Mouse (Mus musculus) forebrain, embryonic 16.5 days (tissue): Measurements from ENCODE around the gene Mrtfb. TPM values are rescaled to one million over a fixed set of nuclear protein-coding genes. Genes with fewer than 3 reads are reported as not detected.

Source experiments
- ATAC-seq: fragments of 200-750 bp; cut with Nextera tagmentation; 2 replicates; pipeline ENCODE4 v1.8.0; 2017; ENCODE audit warnings: mild to moderate bottlenecking, moderate library complexity
- H3K27ac ChIP-seq: fragments of 300-500 bp; sonication (generic); 2 replicates; pipeline ENCODE4 v1.5.1; 2014; ENCODE audit warnings: low read length, control low read depth
- H3K27me3 ChIP-seq: fragments of 300-500 bp; sonication (generic); replicated peaks from 2 replicates; pipeline ENCODE4 v1.6.1; 2014; ENCODE audit warnings: low read length; ENCODE audit not compliant: control insufficient read depth, insufficient read depth
- H3K36me3 ChIP-seq: fragments of 300-500 bp; sonication (generic); 2 replicates; pipeline ENCODE4 v1.6.1; 2014; ENCODE audit not compliant: control insufficient read depth, insufficient read depth
- H3K4me1 ChIP-seq: fragments of 300-500 bp; sonication (generic); replicated peaks from 2 replicates; pipeline ENCODE4 v1.6.1; 2014; ENCODE audit warnings: low read length; ENCODE audit not compliant: control insufficient read depth, insufficient read depth
- H3K4me2 ChIP-seq: fragments of 300-500 bp; sonication (generic); 2 replicates; pipeline ENCODE4 v1.6.1; 2014; ENCODE audit warnings: mild to moderate bottlenecking, low read length, control low read depth
- H3K4me3 ChIP-seq: fragments of 300-500 bp; sonication (generic); replicated peaks from 2 replicates; pipeline ENCODE4 v1.5.1; 2014; ENCODE audit warnings: mild to moderate bottlenecking, low read length, control low read depth
- H3K9ac ChIP-seq: fragments of 300-500 bp; sonication (generic); replicated peaks from 2 replicates; pipeline ENCODE4 v1.6.1; 2014; ENCODE audit warnings: low read depth, low read length, control low read depth
- H3K9me3 ChIP-seq: fragments of 300-500 bp; sonication (generic); 2 replicates; pipeline ENCODE4 v1.6.1; 2016; ENCODE audit warnings: low read length; ENCODE audit not compliant: control insufficient read depth
- WGBS: fragments of 180-500 bp; shearing (Covaris S2); extraction: QIAGEN DNeasy Blood & Tissue Kit; methylation state at CpG from one replicate; pipeline ENCODE4 v1.1.7; 2014; 5-methylcytosine and 5-hydroxymethylcytosine counted together
- polyA plus RNA-seq: library from polyadenylated mRNA; unstranded; fragments of >200 nt; fragmentation: Nextera tagmentation; extraction: Ambion mirVana; gene quantifications from 2 replicates; pipeline ENCODE4 v1.2.1, GENCODE M21; 2015

Mrtfb gene
- polyA plus RNA-seq, 1 experiment from 2014 or later: 16.4 TPM

DNA sequence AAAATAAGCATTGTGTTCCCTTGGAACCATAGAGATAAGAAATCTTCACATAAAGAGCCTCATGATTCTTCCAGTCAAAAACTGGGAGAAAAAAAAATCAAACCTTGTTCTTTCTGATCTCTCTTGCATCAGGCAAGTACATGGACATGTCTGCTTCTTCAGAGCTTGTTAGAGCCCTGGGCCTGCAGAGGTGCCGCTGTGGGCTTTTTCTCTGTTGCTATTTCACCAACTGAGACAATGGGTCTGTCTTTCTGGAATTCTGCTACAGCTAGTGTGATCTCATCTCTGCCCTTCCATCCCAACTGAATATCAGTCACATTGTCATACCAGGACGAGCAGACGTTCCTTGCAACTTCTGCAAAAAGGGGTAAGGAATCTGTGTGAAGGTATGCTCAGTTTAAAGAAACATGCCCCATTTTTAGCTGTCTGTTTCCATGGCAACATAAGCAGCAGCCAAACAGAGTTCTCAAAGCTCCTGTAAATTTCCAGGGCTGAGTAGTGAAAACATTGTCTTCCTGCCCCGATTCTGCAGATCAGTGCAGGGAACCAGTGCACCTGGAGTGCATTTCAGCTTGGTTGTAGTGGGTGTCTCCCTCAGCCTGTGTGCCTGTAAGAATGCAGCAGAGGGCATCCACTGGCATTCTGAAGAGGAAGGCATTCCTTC, 110.7 kb downstream of the Mrtfb start:
- H3K4me3 ChIP-seq: no peak overlapping the region
- H3K9ac ChIP-seq: no peak overlapping the region
- peak; percentile 73 for ATAC-seq
- peaks cover 20% of the 10 kb centered on the region for H3K4me1 ChIP-seq
- WGBS: 12% methylated on average over 4 of the region's 4 CpGs
- no peaks in the 10 kb centered on the region for H3K9me3 ChIP-seq
- no peaks in the 10 kb centered on the region for H3K27me3 ChIP-seq
- H3K4me2 ChIP-seq: 0 out of 2 replicates have a peak overlapping the region, but pooled peaks have one; percentile 5
- H3K27ac ChIP-seq: peak overlapping the region; percentile 64
- H3K36me3 ChIP-seq: no peaks in the 10 kb centered on the region

DNA sequence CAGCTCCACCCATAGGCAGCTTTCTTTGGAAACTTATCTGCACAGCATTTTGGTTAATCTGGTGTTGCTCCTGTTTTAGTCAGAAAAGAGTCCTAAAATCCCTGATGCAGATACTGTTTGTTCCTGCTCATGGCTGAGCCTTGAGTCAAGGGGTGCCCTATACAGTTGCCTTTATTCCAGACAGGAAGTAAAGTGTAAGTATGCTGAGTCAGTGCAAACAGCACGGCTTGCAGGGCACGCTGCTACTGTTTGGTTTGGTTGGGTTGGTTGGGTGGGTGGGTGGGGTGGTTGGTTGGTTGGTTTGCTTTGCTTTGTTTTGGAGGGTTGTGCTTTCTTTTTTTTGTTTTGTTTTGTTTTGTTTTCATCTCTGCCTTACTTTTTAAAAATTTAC, 111.2 kb downstream of the Mrtfb start:
- no peaks in the 10 kb centered on the region for H3K27me3 ChIP-seq
- ATAC-seq: peak; percentile 29; the same call in 1 of the 2 replicates
- no peak overlapping the region for H3K4me3 ChIP-seq
- peaks cover 22% of the 10 kb centered on the region for H3K4me1 ChIP-seq
- WGBS: 68% methylated on average over 2 of the region's 2 CpGs
- H3K9me3 ChIP-seq: no peaks in the 10 kb centered on the region
- peak overlapping the region; percentile 38; the same call in 1 of the 2 replicates for H3K27ac ChIP-seq
- no peak overlapping the region for H3K4me2 ChIP-seq
- no peaks in the 10 kb centered on the region for H3K36me3 ChIP-seq
- no peak overlapping the region for H3K9ac ChIP-seq

DNA sequence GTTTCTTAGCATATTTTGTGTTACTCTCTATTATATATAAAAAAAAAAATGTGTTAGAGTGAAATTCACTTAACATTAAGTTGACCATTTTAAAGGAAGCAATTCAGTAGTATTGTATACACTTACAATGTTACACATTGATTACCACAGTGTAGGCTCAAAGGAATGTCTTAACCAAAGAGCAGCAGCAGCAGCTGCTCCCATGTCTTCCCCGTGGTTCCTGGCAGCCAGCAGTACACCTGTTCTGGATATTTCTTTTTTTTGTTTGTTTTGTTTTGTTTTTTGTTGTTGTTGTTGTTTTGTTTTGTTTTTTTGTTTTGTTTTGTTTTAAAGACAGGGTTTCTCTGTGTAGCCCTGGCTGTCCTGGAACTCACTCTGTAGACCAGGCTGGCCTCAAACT, 112.4 kb downstream of the Mrtfb start:
- no peaks in the 10 kb centered on the region for H3K36me3 ChIP-seq
- H3K9ac ChIP-seq: no peak overlapping the region
- ATAC-seq: no peak
- no peak overlapping the region for H3K4me2 ChIP-seq
- 63% methylated on average over 1 of the region's 1 CpGs for WGBS
- H3K9me3 ChIP-seq: no peaks in the 10 kb centered on the region
- no peak overlapping the region for H3K27ac ChIP-seq
- H3K4me1 ChIP-seq: peaks cover 22% of the 10 kb centered on the region
- H3K27me3 ChIP-seq: no peaks in the 10 kb centered on the region
- no peak overlapping the region for H3K4me3 ChIP-seq

DNA sequence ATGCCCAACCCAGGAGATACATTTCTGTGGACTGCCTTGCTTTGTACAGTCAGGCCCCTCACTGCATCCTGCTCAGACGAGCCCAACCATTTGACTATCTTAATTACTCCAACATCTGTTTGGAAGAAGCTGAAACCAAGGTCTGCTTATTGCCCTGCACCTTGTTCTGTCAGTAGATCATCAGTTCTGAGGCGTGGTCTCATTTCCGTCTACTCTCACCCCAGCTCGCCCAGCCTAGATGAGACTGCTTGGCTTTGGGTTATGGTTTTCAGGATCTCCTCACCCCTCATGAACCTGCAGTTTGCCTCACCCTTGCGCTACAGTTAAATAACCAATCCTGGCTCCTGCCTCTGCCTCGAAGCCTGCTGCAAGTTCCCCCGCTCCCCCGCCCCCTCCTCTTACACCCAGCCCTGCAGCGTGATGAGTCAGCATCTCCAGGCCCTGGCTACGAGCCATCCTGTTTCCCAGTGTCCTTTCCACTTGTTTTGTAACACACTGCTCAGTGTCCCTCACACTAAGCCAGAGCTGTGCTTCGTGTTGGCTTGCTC, 115.5 kb downstream of the Mrtfb start:
- Histone ChIP-seq H3K27me3 (no peaks in the 10 kb centered on the region), H3K4me3 (no peak overlapping the region), H3K9ac (no peak overlapping the region), H3K27ac (no peak overlapping the region), H3K9me3 (no peaks in the 10 kb centered on the region), H3K4me2 (no peak overlapping the region), H3K36me3 (no peaks in the 10 kb centered on the region), H3K4me1 (peaks cover 14% of the 10 kb centered on the region)
- peak; percentile 70 for ATAC-seq
- WGBS: 25% methylated on average over 11 of the region's 11 CpGs

DNA sequence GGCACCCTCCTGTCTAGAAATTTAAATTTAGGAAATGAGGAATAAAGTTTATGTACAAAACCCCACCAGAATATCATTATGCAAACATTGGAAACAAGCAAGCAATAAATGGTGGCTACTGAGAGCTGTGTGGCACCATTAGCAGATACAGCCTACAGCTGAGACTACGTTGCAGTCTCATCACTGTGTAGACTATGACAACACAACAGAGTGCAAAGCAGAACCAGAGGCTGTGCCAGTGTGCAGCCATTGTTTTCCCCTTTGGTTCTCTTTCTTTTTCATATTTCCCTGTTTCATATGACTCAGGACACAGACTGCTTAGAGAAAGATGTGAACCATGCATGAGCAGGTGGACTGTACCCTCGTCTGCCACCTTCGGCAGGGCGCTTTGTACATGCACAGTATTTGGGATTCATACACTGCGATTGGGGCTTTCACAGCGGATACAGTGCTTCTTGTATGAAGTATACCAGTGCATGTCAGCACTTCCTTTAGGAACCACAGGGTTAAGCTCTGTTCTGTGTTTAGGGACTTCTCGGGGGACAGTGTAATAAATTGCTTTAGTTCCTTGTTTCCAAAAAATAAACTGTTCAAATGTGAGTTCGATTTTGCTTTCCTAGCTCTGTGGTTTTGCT, 116.7 kb downstream of the Mrtfb start:
- Histone ChIP-seq H3K9me3 (no peaks in the 10 kb centered on the region), H3K27me3 (no peaks in the 10 kb centered on the region), H3K4me1 (peaks cover 6% of the 10 kb centered on the region), H3K27ac (no peak overlapping the region), H3K9ac (no peak overlapping the region), H3K36me3 (no peaks in the 10 kb centered on the region), H3K4me2 (no peak overlapping the region), H3K4me3 (no peak overlapping the region)
- 93% methylated on average over 8 of the region's 8 CpGs for WGBS
- ATAC-seq: no peak

DNA sequence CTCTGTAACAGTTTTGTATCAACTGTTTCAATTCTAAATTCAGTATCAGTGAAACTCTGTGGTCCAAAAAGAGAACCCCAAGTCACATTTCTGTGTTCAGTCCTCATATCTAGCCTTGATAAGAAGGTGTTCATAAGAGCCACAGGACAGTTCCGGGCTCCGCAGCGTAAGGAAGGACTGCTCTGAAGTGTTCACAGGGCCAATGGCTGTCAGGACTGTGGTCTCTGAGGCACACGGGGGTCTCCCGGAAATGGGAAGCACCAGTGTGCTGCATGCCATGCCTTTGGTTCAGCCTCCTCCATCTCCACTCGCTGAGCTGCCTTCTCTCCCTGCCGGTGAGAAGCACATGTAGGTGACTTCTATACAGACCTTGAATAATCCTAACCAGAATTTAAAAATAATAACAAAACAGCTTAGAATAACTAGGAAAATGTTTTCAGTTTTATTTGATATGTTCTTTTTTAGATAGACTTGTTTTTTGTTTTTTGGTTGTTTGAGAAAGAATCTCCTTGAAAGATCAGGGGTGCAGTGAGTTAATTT, 120.7 kb downstream of the Mrtfb start:
- no peak for ATAC-seq
- WGBS: 83% methylated on average over 7 of the region's 7 CpGs

DNA sequence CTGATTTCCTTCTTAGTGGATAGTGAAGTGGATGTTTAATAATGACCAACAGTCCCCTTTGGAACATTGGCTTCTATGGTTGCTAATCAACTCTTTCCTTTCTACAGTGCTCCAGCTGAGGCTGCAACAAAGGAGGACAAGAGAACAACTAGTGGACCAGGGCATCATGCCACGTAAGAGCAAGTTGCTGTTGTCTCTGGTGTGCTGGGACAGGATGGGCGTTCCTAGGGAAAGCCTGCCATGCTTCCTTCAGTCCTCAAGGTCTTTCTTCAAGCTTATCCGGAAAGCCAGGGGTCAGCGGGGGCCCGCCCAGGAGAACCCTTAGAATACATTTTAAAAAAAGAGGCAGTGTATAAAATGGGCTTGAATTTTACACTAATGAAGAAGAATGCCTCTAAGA, 121.9 kb downstream of the Mrtfb start:
- Histone ChIP-seq H3K4me2 (no peak overlapping the region), H3K27me3 (no peaks in the 10 kb centered on the region), H3K4me3 (no peak overlapping the region), H3K9me3 (no peaks in the 10 kb centered on the region), H3K9ac (no peak overlapping the region), H3K27ac (no peak overlapping the region), H3K36me3 (no peaks in the 10 kb centered on the region), H3K4me1 (no peaks in the 10 kb centered on the region)
- no peak for ATAC-seq
- WGBS: 89% methylated on average over 5 of the region's 5 CpGs

More for the DNA sequence above, 120.7 kb downstream of the Mrtfb start:
- H3K4me1 ChIP-seq: peaks cover under 1% of the 10 kb centered on the region
- no peak overlapping the region for H3K4me3 ChIP-seq
- no peaks in the 10 kb centered on the region for H3K9me3 ChIP-seq
- H3K4me2 ChIP-seq: no peak overlapping the region
- no peak overlapping the region for H3K9ac ChIP-seq
- no peak overlapping the region for H3K27ac ChIP-seq
- H3K36me3 ChIP-seq: no peaks in the 10 kb centered on the region
- H3K27me3 ChIP-seq: no peaks in the 10 kb centered on the region

DNA sequence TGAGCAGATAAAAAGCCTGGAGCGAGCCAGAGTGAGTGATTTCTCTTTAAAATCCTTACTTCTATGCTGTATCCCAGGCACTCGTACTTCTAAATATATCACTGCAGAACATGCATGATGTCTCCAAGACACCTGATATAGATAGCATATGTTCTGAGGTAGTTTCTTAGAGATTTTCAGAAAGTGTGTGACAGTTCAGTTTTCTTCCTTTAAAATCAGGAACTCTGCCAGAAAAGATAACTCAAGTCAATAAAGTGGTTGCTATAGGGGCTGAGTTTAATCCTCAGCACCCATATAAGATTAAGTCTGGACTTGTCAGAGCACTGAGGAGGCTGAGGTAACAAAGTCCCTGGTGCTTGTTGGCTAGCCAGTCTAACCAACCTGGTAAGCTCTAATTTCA, 123.6 kb downstream of the Mrtfb start:
- no peak overlapping the region for H3K4me3 ChIP-seq
- WGBS: 84% methylated on average over 2 of the region's 2 CpGs
- no peak overlapping the region for H3K27ac ChIP-seq
- no peaks in the 10 kb centered on the region for H3K27me3 ChIP-seq
- H3K4me2 ChIP-seq: no peak overlapping the region
- no peak overlapping the region for H3K9ac ChIP-seq
- ATAC-seq: no peak
- H3K9me3 ChIP-seq: no peaks in the 10 kb centered on the region
- no peaks in the 10 kb centered on the region for H3K4me1 ChIP-seq
- H3K36me3 ChIP-seq: no peaks in the 10 kb centered on the region; the same call in 1 of the 2 replicates

DNA sequence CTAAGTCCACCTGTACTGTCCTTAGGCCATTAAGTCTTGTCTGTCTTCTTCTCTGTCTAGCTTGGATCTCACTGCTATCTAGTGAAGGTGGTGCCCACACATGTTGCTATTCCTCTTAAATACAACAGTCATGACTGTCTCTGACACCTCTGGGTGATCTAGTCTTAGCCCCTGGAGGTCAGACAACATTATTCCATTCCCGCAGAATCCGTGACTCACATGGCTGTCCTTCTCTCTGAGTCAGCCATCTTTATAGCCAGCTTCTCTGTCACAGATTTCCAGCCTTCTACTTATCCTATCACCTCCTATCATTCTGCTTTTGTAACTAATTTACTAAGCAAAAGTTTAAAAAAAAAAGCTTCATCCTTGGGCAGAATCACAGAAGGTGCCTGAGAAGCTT, 125.5 kb downstream of the Mrtfb start:
- no peak overlapping the region for H3K4me2 ChIP-seq
- no peaks in the 10 kb centered on the region for H3K9me3 ChIP-seq
- no peak overlapping the region for H3K4me3 ChIP-seq
- H3K27me3 ChIP-seq: no peaks in the 10 kb centered on the region
- H3K4me1 ChIP-seq: no peaks in the 10 kb centered on the region
- ATAC-seq: no peak
- H3K27ac ChIP-seq: no peak overlapping the region
- no peak overlapping the region for H3K9ac ChIP-seq
- 90% methylated on average over 2 of the region's 2 CpGs for WGBS
- H3K36me3 ChIP-seq: no peaks in the 10 kb centered on the region; the same call in 1 of the 2 replicates
